Mouse (Mus musculus) thymus, postnatal 0 days (tissue): ENCODE measurements around the gene Cubn. TPM values are rescaled to one million over a fixed set of nuclear protein-coding genes. Genes with fewer than 3 reads are reported as not detected.

Source experiments
- DNase-seq: peaks from one replicate; pipeline ENCODE4 v3.0.0-alpha.2; 2015; ENCODE audit warnings: low spot score
- polyA plus RNA-seq: library from polyadenylated mRNA; unstranded; fragments of >200 nt; fragmentation: Nextera tagmentation; extraction: Ambion mirVana; gene quantifications from 2 replicates; pipeline ENCODE4 v1.2.1, GENCODE M21; 2015

Gene Cubn
- 0.04 TPM in 1 of 2 replicates, not detected in the other for polyA plus RNA-seq

- DNase-seq, result no peak
Observed at GRCm38 (mm10) chr2:13491734-13492133, at the start of gene Cubn. Gene Cubn, minus strand, starts transcription at chr2:13491813.

DNA sequence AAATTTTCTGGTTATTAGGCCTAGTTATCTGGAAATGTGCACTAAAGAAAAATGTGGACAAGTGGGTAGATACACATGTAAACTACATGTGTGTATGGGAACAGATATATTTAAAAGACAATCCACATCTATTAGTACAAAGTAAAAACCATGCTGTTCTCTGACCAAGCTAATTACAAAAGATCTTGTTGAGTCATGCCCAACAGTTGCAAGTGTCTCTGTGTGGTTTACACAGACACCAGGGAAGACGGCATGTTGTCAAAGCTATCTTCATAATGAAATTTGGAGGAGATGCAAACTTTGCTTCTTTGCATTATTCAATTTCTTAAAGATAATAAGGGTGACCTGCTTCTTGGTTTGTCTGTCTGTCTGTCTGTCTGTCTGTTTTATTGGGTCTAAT, 48.2 kb upstream of the Cubn start:
- no peak for DNase-seq

DNA sequence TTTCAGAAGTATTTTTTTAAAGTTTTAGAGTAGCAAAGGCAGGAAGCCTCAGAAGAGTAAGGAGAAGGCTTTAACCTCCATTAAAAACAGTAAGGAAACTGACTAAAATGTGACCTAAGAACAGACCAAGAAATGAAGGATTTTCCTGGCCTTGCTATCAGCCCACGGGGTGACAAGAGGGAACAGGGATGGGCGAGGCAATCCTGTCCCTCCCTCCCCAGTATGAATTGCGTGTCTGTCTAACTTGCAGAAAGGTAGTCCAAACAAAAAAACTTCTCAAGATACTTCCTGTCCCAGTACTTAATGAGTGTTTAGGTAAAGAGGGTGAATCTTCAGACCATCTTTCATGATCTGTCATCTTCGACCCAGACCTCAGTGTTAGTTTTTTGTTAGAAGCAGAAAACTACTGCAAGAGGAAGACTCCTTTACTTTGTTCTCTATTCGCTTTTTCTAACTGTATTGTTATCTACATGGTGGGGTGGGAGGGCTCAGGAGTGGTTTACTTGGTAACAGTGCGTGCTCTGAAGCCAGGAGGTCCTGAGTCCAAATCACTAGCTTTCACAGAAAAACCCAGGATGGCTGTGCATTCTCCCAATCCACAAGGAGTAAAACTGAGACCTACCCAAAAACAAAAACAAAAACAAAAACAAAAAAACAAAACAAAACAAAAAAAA, 47.2 kb upstream of the Cubn start:
- no peak for DNase-seq

- no peak for DNase-seq
Observed at GRCm38 (mm10) chr2:13538258-13538657, 46.6 kb upstream of the Cubn start.

GRCm38 (mm10) chr2:13537733-13538132, 46.1 kb upstream of the Cubn start:
- DNase-seq, result peak; percentile 72

GRCm38 (mm10) chr2:13536747-13537146, 45.1 kb upstream of the Cubn start:
- DNase-seq, result no peak

DNA sequence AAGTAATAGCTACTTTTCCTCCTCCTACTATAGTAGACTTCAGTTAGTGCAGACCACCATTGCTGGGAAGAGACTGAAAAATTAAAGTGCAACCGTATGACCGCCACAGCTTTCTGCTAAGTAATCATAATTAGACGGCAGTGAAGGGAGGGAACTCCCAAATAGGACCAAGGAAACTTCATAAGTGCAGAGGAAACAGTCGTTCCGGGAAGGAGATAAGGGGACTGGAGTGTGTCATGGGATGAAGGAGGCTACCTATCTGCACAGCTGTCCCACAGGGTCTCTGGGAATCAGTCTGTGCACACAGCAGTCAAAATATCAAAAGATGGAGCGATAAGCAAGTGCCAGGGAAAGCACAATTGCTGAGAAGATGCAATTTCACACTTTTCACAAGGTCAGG, 39.0 kb upstream of the Cubn start:
- no peak for DNase-seq

GRCm38 (mm10) chr2:13529253-13529933, 37.8 kb upstream of the Cubn start:
- no peak for DNase-seq

- no peak for DNase-seq
Observed at GRCm38 (mm10) chr2:13527531-13527930, 35.9 kb upstream of the Cubn start.

DNA sequence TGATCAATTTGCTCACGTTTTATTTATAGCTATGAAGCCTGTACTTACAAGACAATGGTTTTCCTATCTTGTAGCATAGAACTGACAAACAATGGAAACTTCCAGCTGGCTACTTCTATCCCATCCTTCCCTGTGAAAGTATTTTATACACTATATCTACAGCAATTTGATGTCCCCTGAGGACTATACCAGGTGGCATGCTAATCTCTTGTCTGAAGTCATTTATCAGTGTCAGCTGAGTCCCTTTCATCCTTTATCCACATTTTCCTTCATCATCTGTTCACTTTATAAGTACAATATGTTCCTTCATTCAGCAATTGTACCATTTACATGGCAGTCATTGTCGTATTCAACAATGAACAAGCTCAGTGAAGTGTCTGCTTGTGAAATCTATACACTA, 35.5 kb upstream of the Cubn start:
- DNase-seq, result no peak

- DNase-seq, result no peak
Observed at GRCm38 (mm10) chr2:13526205-13526604, 34.6 kb upstream of the Cubn start.

DNA sequence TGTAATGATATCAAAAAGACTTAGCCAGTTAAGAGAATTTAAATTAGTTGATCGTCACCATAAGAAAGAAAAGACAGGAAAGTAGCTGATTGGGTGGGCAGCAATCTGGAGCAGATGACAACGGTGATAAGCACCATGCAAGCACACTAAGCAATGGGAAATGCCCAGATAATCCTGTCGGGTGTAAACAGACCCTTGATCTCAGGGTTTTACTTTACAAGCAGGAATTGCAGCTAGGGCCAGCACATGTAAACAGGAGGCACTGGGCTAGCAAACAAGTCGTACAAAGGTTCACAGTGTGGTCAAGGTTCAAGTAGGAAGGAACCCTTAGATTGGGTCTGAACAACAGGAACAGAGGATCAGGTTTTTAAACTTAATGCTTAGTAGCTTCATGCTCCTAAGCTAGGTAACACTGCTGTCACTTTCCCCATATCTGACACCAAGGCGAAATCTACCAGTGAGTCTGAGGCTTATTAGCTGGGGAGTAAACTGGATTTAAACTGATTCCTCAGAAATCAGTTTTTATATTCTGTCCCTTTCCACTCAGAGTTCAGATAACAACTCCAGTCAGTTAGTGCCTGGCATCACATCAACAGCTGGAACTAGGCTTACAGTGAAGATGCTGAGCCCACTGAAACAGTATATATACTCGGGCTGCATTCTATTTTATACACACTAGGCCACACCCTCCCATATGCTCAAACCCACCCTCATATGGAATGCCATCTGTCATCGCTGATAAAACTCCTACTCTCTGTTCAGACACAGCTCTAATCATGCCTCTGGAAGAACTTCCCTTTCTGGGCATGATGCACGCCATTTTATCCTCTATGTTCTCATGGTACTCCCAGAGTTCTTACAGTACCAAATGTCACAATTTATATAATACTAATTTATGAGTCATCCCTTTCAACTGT, 32.2 kb upstream of the Cubn start:
- DNase-seq, result no peak

- no peak for DNase-seq
Observed at GRCm38 (mm10) chr2:13522106-13522505, 30.5 kb upstream of the Cubn start.

- DNase-seq, result no peak
Observed at GRCm38 (mm10) chr2:13514949-13515348, 23.3 kb upstream of the Cubn start.

DNA sequence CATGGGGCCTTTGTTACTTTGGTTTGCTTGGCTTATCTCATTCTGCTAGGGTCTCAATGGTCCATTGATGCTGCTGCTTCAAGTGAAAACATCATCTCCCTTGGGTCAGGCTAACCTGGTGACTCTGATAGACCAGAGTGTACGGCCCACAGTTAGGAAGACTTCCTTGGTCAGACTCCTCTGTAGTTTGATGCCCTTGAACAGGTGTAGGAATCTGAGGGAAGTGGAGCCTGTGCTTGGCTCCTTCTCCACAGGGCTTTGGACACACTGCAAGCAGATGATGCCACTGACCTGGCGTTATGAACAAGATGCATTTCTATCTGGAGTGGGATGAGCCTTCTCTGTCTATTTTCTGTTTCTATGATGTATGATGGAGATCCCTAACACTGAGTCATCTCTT, 11.1 kb upstream of the Cubn start:
- DNase-seq, result no peak

- no peak for DNase-seq
Observed at GRCm38 (mm10) chr2:13501553-13501952, 9.9 kb upstream of the Cubn start.

- DNase-seq, result no peak
Observed at GRCm38 (mm10) chr2:13500298-13500999, 8.8 kb upstream of the Cubn start.

GRCm38 (mm10) chr2:13499196-13499595, 7.6 kb upstream of the Cubn start:
- DNase-seq, result no peak

- no peak for DNase-seq
Observed at GRCm38 (mm10) chr2:13496087-13496486, 4.5 kb upstream of the Cubn start.

- no peak for DNase-seq
Observed at GRCm38 (mm10) chr2:13492927-13493326, 1.3 kb upstream of the Cubn start.

- DNase-seq, result no peak
Observed at GRCm38 (mm10) chr2:13490480-13490879, 1.1 kb downstream of the Cubn start.
